In genomic region chr15:77815867-77816600, GRCm38 (mm10) we compare ENCODE assay signal across 8 mouse cellular contexts. TPM values are rescaled to one million over a fixed set of nuclear protein-coding genes. Genes with fewer than 3 reads are reported as not detected.
A peak's percentile ranks its signal among the peaks of the same experiment; 100 is the strongest.
DNase-seq lines count a peak whose midpoint lies in the region; ATAC-seq and TF ChIP-seq lines count a peak whose summit lies in the region.

No protein-coding gene starts in this region.

- 84% methylated on average over 17 of the region's 17 CpGs for WGBS in midbrain, embryonic 10.5 days
- 90% methylated on average over 17 of the region's 17 CpGs for WGBS in midbrain, embryonic 11.5 days
- WGBS in midbrain, postnatal 0 days: 74% methylated on average over 17 of the region's 17 CpGs

- no peak overlapping the region for H3K4me2 ChIP-seq in midbrain, embryonic 11.5 days
- H3K4me2 ChIP-seq in midbrain, postnatal 0 days (ENCODE audit: low read depth, low read length, poor library complexity, severe bottlenecking): no peak overlapping the region

- DNase-seq in midbrain, embryonic 10.5 days (ENCODE audit: low spot score): no peak
- DNase-seq in midbrain, embryonic 11.5 days (ENCODE audit: low spot score, missing footprints): no peak
- peak; percentile 73 to 75 for DNase-seq in cerebellum, adult 18-20 months
- DNase-seq in heart, adult 8-10 months (ENCODE audit: low spot score): peak; percentile 77
- peak; percentile 45 to 76 for DNase-seq in kidney, postnatal 25 days
- DNase-seq in midbrain, postnatal 0 days (ENCODE audit: low spot score): peak; percentile 62
- no peak for DNase-seq in ovary, postnatal 36 days (ENCODE audit: low spot score)
- DNase-seq in right cerebral cortex, postnatal 36 days (ENCODE audit: low spot score in 2 of 2): no peak

- no peaks in the 10 kb centered on the region for H3K27me3 ChIP-seq in midbrain, embryonic 10.5 days (ENCODE audit: low read depth, poor library complexity, severe bottlenecking)
- H3K27me3 ChIP-seq in midbrain, embryonic 11.5 days (ENCODE audit: control insufficient read depth, insufficient read depth, low read length): no peaks in the 10 kb centered on the region
- H3K27me3 ChIP-seq in midbrain, postnatal 0 days (ENCODE audit: insufficient read depth, low read length): no peaks in the 10 kb centered on the region

- H3K4me3 ChIP-seq in midbrain, embryonic 10.5 days: no peak overlapping the region
- H3K4me3 ChIP-seq in midbrain, embryonic 11.5 days (ENCODE audit: low read depth, low read length): no peak overlapping the region
- no peak overlapping the region for H3K4me3 ChIP-seq in midbrain, postnatal 0 days (ENCODE audit: low read depth, low read length)

- peak overlapping the region; percentile 19; the same call in 1 of the 2 replicates for H3K27ac ChIP-seq in midbrain, embryonic 10.5 days (replicated peaks)
- H3K27ac ChIP-seq in midbrain, embryonic 11.5 days (ENCODE audit: low read depth, low read length): no peak overlapping the region
- H3K27ac ChIP-seq in midbrain, postnatal 0 days (ENCODE audit: low read depth, low read length): no peak overlapping the region; the same call in 1 of the 2 replicates

- no peak for TF ChIP-seq CTCF in midbrain, postnatal 0 days (IDR thresholded peaks at IDR 0.05)

- H3K36me3 ChIP-seq in midbrain, embryonic 10.5 days: peaks cover 20% of the 10 kb centered on the region
- 0 out of 2 replicates have a peak, but pooled peaks cover 3% of the 10 kb centered on the region for H3K36me3 ChIP-seq in midbrain, embryonic 11.5 days (ENCODE audit: control insufficient read depth, insufficient read depth, low read length)
- H3K36me3 ChIP-seq in midbrain, postnatal 0 days (ENCODE audit: insufficient read depth, low read length): no peaks in the 10 kb centered on the region

- H3K4me1 ChIP-seq in midbrain, embryonic 10.5 days: peaks cover 51% of the 10 kb centered on the region
- peaks cover 4% of the 10 kb centered on the region for H3K4me1 ChIP-seq in midbrain, embryonic 11.5 days (ENCODE audit: control insufficient read depth, insufficient read depth, low read length)
- 0 out of 2 replicates have a peak, but pooled peaks cover 7% of the 10 kb centered on the region for H3K4me1 ChIP-seq in midbrain, postnatal 0 days (ENCODE audit: insufficient read depth, low read length)

- H3K9ac ChIP-seq in midbrain, embryonic 11.5 days (ENCODE audit: low read length): no peak overlapping the region
- H3K9ac ChIP-seq in midbrain, postnatal 0 days (replicated peaks; ENCODE audit: low read length, poor library complexity, severe bottlenecking): no peak overlapping the region

- no peaks in the 10 kb centered on the region for H3K9me3 ChIP-seq in midbrain, embryonic 10.5 days (replicated peaks)
- H3K9me3 ChIP-seq in midbrain, embryonic 11.5 days (ENCODE audit: control insufficient read depth, low read length): no peaks in the 10 kb centered on the region
- no peaks in the 10 kb centered on the region for H3K9me3 ChIP-seq in midbrain, postnatal 0 days (ENCODE audit: low read length)

- ATAC-seq in midbrain, embryonic 11.5 days (ENCODE audit: low FRiP score): no peak
- ATAC-seq in midbrain, postnatal 0 days (ENCODE audit: low FRiP score): no peak

RNA-seq across cellular contexts. Expression of gene Myh9, which starts 25.9 kb away (rescaled TPM):
- polyA plus RNA-seq in midbrain, embryonic 10.5 days (2016; fragmentation: Nextera tagmentation; extraction: Ambion mirVana): 29.0 and 29.4 TPM in 2 replicates
- 16.4 and 19.6 TPM in 2 replicates for polyA plus RNA-seq in midbrain, embryonic 11.5 days (2014; fragmentation: Nextera tagmentation; extraction: Ambion mirVana)
- 100 to 1,000 TPM in 1 of 4 experiments, 10 to 100 TPM in 3; 72.5 to 127 (median 97.2) TPM for total RNA-seq in heart, adult 8-10 months (2022)
- total RNA-seq in midbrain, postnatal 0 days (2014; rRNA removed): 26.9 and 30.8 TPM in 2 replicates
- 6.4 and 8.2 TPM in 2 replicates for polyA plus RNA-seq in midbrain, postnatal 0 days (2015; fragmentation: Nextera tagmentation; extraction: Ambion mirVana)

RNA-seq across cellular contexts. Expression of gene Apol8, which starts 59.2 kb away (rescaled TPM):
- polyA plus RNA-seq in midbrain, embryonic 10.5 days (2016; fragmentation: Nextera tagmentation; extraction: Ambion mirVana): 0.07 and 0.12 TPM in 2 replicates
- 0.11 and 0.34 TPM in 2 replicates for polyA plus RNA-seq in midbrain, embryonic 11.5 days (2014; fragmentation: Nextera tagmentation; extraction: Ambion mirVana)
- total RNA-seq in heart, adult 8-10 months (2022): not detected
- total RNA-seq in midbrain, postnatal 0 days (2014; rRNA removed): 0.19 TPM in 1 of 2 replicates, not detected in the other
- polyA plus RNA-seq in midbrain, postnatal 0 days (2015; fragmentation: Nextera tagmentation; extraction: Ambion mirVana): 0.36 and 0.55 TPM in 2 replicates

Comparison
In these comparisons a context has a peak if more than half of its experiments do, and no peak if none do; other contexts are left out.
1. DNase-seq: peak in cerebellum, adult 18-20 months (2 of 2), heart, adult 8-10 months (single experiment), kidney, postnatal 25 days (2 of 2) and midbrain, postnatal 0 days (single experiment); none in midbrain, embryonic 10.5 days (single experiment), midbrain, embryonic 11.5 days (single experiment), ovary, postnatal 36 days (single experiment) and right cerebral cortex, postnatal 36 days (0 of 2).